Comparison of ENCODE assay signal across 8 mouse cellular contexts in genomic region chr1:46852216-46852599, GRCm38 (mm10). TPM values are rescaled to one million over a fixed set of nuclear protein-coding genes. Genes with fewer than 3 reads are reported as not detected.
DNase-seq lines count a peak whose midpoint lies in the region; ATAC-seq and TF ChIP-seq lines count a peak whose summit lies in the region.

No protein-coding gene starts in this region.

- H3K4me2 ChIP-seq in hindbrain, embryonic 16.5 days (ENCODE audit: low read length) = peak overlapping the region; percentile 74
- peak overlapping the region; percentile 72 for H3K4me2 ChIP-seq in midbrain, embryonic 16.5 days (ENCODE audit: low read length)

- no peak for TF ChIP-seq CTCF in layer of hippocampus, adult 2 months (conservative IDR thresholded peaks at IDR 0.05)
- TF ChIP-seq CTCF in cortical plate, adult 2 months (IDR thresholded peaks at IDR 0.05; ENCODE audit: extremely low read depth, insufficient read depth, low read length) = no peak

- no peaks in the 10 kb centered on the region for H3K36me3 ChIP-seq in hindbrain, embryonic 16.5 days (ENCODE audit: control insufficient read depth, insufficient read depth, low read length)
- no peaks in the 10 kb centered on the region for H3K36me3 ChIP-seq in midbrain, embryonic 16.5 days (ENCODE audit: control insufficient read depth, insufficient read depth, low read length)

- no peaks in the 10 kb centered on the region for H3K27me3 ChIP-seq in hindbrain, embryonic 16.5 days (replicated peaks; ENCODE audit: control insufficient read depth, insufficient read depth, low read length)
- H3K27me3 ChIP-seq in midbrain, embryonic 16.5 days (ENCODE audit: control insufficient read depth, insufficient read depth, low read depth, low read length) = no peaks in the 10 kb centered on the region

- TF ChIP-seq POLR2A in cortical plate, adult 2 months (IDR thresholded peaks at IDR 0.05; ENCODE audit: extremely low read depth, insufficient read depth, low read length) = no peak

- H3K9ac ChIP-seq in hindbrain, embryonic 16.5 days (ENCODE audit: low read depth, low read length) = peak overlapping the region; percentile 100
- peak overlapping the region; percentile 98 for H3K9ac ChIP-seq in midbrain, embryonic 16.5 days (ENCODE audit: low read depth, low read length)

- H3K4me3 ChIP-seq in layer of hippocampus, adult 2 months = peak overlapping the region; percentile 76
- peak overlapping the region; percentile 42 for H3K4me3 ChIP-seq in cortical plate, adult 2 months (ENCODE audit: insufficient read depth, low read length)
- H3K4me3 ChIP-seq in hindbrain, embryonic 16.5 days (ENCODE audit: low read length) = peak overlapping the region; percentile 94
- peak overlapping the region; percentile 87 for H3K4me3 ChIP-seq in midbrain, embryonic 16.5 days (ENCODE audit: low read depth, low read length)

- no peak for DNase-seq in layer of hippocampus, adult 2 months (ENCODE audit: low spot score in 2 of 2)
- no peak for DNase-seq in layer of hippocampus, postnatal 14 days (ENCODE audit: low spot score in 2 of 2)
- no peak for DNase-seq in spleen, adult 12 weeks (ENCODE audit: low spot score)
- no peak for DNase-seq in adrenal gland, postnatal 25 days
- no peak for DNase-seq in spleen, postnatal 14 days (ENCODE audit: low spot score in 2 of 2)

- under 1% methylated on average over 4 of the region's 4 CpGs for WGBS in hindbrain, embryonic 16.5 days
- 1% methylated on average over 4 of the region's 4 CpGs for WGBS in midbrain, embryonic 16.5 days

- H3K4me1 ChIP-seq in cortical plate, adult 2 months (ENCODE audit: control insufficient read depth, insufficient read depth, low read length) = peaks cover 3% of the 10 kb centered on the region; the same call in 1 of the 2 replicates
- peaks cover 23% of the 10 kb centered on the region for H3K4me1 ChIP-seq in hindbrain, embryonic 16.5 days (ENCODE audit: control insufficient read depth, insufficient read depth, low read depth, low read length)
- H3K4me1 ChIP-seq in midbrain, embryonic 16.5 days (ENCODE audit: control insufficient read depth, insufficient read depth, low read length) = peaks cover 26% of the 10 kb centered on the region

- H3K27ac ChIP-seq in layer of hippocampus, adult 2 months = peak overlapping the region; percentile 100
- peak overlapping the region; percentile 97 for H3K27ac ChIP-seq in cortical plate, adult 2 months (ENCODE audit: insufficient read depth, low read length)
- peak overlapping the region; percentile 97 for H3K27ac ChIP-seq in hindbrain, embryonic 16.5 days (ENCODE audit: low read depth, low read length)
- peak overlapping the region; percentile 99 for H3K27ac ChIP-seq in midbrain, embryonic 16.5 days (ENCODE audit: low read length)

- no peaks in the 10 kb centered on the region for H3K9me3 ChIP-seq in hindbrain, embryonic 16.5 days (ENCODE audit: control insufficient read depth, low read length)
- H3K9me3 ChIP-seq in midbrain, embryonic 16.5 days (replicated peaks; ENCODE audit: control insufficient read depth, low read length, poor library complexity, severe bottlenecking) = no peaks in the 10 kb centered on the region

- no peak for ATAC-seq in hindbrain, embryonic 16.5 days
- no peak for ATAC-seq in midbrain, embryonic 16.5 days

RNA-seq across cellular contexts. Expression of gene Slc39a10, which starts 40.4 kb away (rescaled TPM):
- 100 to 1,000 TPM in 1 of 2 experiments, 10 to 100 TPM in 1; 90.9 to 108 TPM for total RNA-seq in layer of hippocampus, adult 2 months (2021)
- total RNA-seq in layer of hippocampus, postnatal 14 days (2021) = 100 to 1,000 TPM in 1 of 2 experiments, 10 to 100 TPM in 1; 91.8 to 102 TPM
- polyA plus RNA-seq in cortical plate, adult 2 months (2012; rRNA removed) = 94.2 and 95.0 TPM in 2 replicates
- polyA plus RNA-seq in hindbrain, embryonic 16.5 days (2015; fragmentation: Nextera tagmentation; extraction: Ambion mirVana) = 49.2 and 56.9 TPM in 2 replicates
- polyA plus RNA-seq in midbrain, embryonic 16.5 days (2015; fragmentation: Nextera tagmentation; extraction: Ambion mirVana) = 73.6 and 84.4 TPM in 2 replicates
- total RNA-seq in adrenal gland, postnatal 25 days (2021) = 23.8 and 27.4 TPM in 2 replicates

Comparison
In these comparisons a context has a peak if more than half of its experiments do, and no peak if none do; other contexts are left out.
1. H3K4me3 ChIP-seq: peak in every context shown above with its lines; median percentile 94 in hindbrain, embryonic 16.5 days; 87 in midbrain, embryonic 16.5 days; 76 in layer of hippocampus, adult 2 months; 42 in cortical plate, adult 2 months.